8 mouse cellular contexts compared by ENCODE assay signal in genomic region chr7:110221586-110222481, GRCm38 (mm10). TPM values are rescaled to one million over a fixed set of nuclear protein-coding genes. Genes with fewer than 3 reads are reported as not detected.
DNase-seq lines count a peak whose midpoint lies in the region; ATAC-seq and TF ChIP-seq lines count a peak whose summit lies in the region.

Gene Swap70, plus strand, starts transcription at chr7:110221711.

- WGBS in forebrain, embryonic 13.5 days = under 1% methylated on average over 70 of the region's 73 CpGs
- under 1% methylated on average over 73 of the region's 73 CpGs for WGBS in large intestine, adult 2 months
- 1% methylated on average over 72 of the region's 73 CpGs for WGBS in liver, postnatal 0 days (ENCODE audit: insufficient replicate concordance)
- WGBS in neural tube, embryonic 14.5 days = under 1% methylated on average over 73 of the region's 73 CpGs

- peak; percentile 99 for TF ChIP-seq POLR2A in CH12.LX (IDR thresholded peaks at IDR 0.05; ENCODE audit: low read depth, low read length)

- no peak for TF ChIP-seq EP300 in CH12.LX (IDR thresholded peaks at IDR 0.05; ENCODE audit: low read length)
- TF ChIP-seq EP300 in liver, postnatal 0 days (IDR thresholded peaks at IDR 0.05; ENCODE audit: low read depth) = peak; percentile 9; the same call in 1 of the 2 replicates

- H3K27me3 ChIP-seq in CH12.LX (replicated peaks) = no peaks in the 10 kb centered on the region
- H3K27me3 ChIP-seq in forebrain, embryonic 13.5 days = no peaks in the 10 kb centered on the region
- H3K27me3 ChIP-seq in liver, postnatal 0 days (ENCODE audit: insufficient read depth, low read length) = no peaks in the 10 kb centered on the region
- no peaks in the 10 kb centered on the region for H3K27me3 ChIP-seq in neural tube, embryonic 14.5 days (ENCODE audit: control insufficient read depth, insufficient read depth, low read length)

- peaks cover 11 to 24% of the 10 kb centered on the region in 2 experiments for H3K36me3 ChIP-seq in CH12.LX (replicated peaks in 1 of 2; ENCODE audit: control insufficient read depth in 1 of 2, insufficient read depth in 1 of 2, low read length in 1 of 2)
- no peaks in the 10 kb centered on the region for H3K36me3 ChIP-seq in forebrain, embryonic 13.5 days (ENCODE audit: poor library complexity, severe bottlenecking)
- H3K36me3 ChIP-seq in liver, postnatal 0 days (replicated peaks; ENCODE audit: insufficient read depth, low read length) = no peaks in the 10 kb centered on the region
- no peaks in the 10 kb centered on the region for H3K36me3 ChIP-seq in neural tube, embryonic 14.5 days (ENCODE audit: control insufficient read depth, insufficient read depth, low read length)

- H3K9ac ChIP-seq in CH12.LX (ENCODE audit: insufficient read depth, low read depth) = peak within 1 kb of the TSS; percentile 97
- H3K9ac ChIP-seq in forebrain, embryonic 13.5 days = peak within 1 kb of the TSS; percentile 87
- peak within 1 kb of the TSS; percentile 91 for H3K9ac ChIP-seq in liver, postnatal 0 days (replicated peaks)
- peak within 1 kb of the TSS; percentile 79 for H3K9ac ChIP-seq in neural tube, embryonic 14.5 days (replicated peaks; ENCODE audit: low read depth, low read length)

- peak; percentile 98 for ATAC-seq in forebrain, embryonic 13.5 days
- ATAC-seq in liver, postnatal 0 days = peak; percentile 99
- peak; percentile 98 for ATAC-seq in neural tube, embryonic 14.5 days (ENCODE audit: low read depth)

- no peaks in the 10 kb centered on the region for H3K9me3 ChIP-seq in CH12.LX (replicated peaks; ENCODE audit: low read length)
- H3K9me3 ChIP-seq in forebrain, embryonic 13.5 days (replicated peaks) = no peaks in the 10 kb centered on the region
- H3K9me3 ChIP-seq in liver, postnatal 0 days (ENCODE audit: low read length) = no peaks in the 10 kb centered on the region
- no peaks in the 10 kb centered on the region for H3K9me3 ChIP-seq in neural tube, embryonic 14.5 days (ENCODE audit: control insufficient read depth, low read length)

- DNase-seq in CH12.LX (ENCODE audit: extremely low read depth) = peak; percentile 87
- peak; percentile 86 for DNase-seq in c-Kit-positive CD71-positive TER-119-positive erythroid progenitor cells, embryonic 14.5 days (ENCODE audit: low spot score)
- peak; percentile 90 to 92 for DNase-seq in heart, postnatal 10 days
- DNase-seq in large intestine, adult 2 months (ENCODE audit: low read depth, low spot score) = no peak
- DNase-seq in liver, postnatal 0 days = peak; percentile 94
- DNase-seq in testis, postnatal 10 days (ENCODE audit: low spot score) = peak; percentile 94

- dilution Hi-C loops in CH12.LX (cut with MboI; ENCODE audit: extremely low pct_ligation_motif_present, extremely low pct_unique_long_range_greater_than_20kb, low sequenced_read_pairs) = no loop called here

- TF ChIP-seq CTCF in CH12.LX (conservative IDR thresholded peaks at IDR 0.05 in 1 of 2, IDR thresholded peaks at IDR 0.05 in 1 of 2; ENCODE audit: low read depth in 2 of 2, low read length in 2 of 2) = peak in 1 of 2 experiments; percentile 31; a peak in 2 of 4 replicates
- TF ChIP-seq CTCF in liver, postnatal 0 days (IDR thresholded peaks at IDR 0.05; ENCODE audit: low read depth) = peak; percentile 63

- no peak; the same call in none of the 2 replicates for TF ChIP-seq RAD21 in CH12.LX (IDR thresholded peaks at IDR 0.05; ENCODE audit: low read depth, low read length)

- H3K4me1 ChIP-seq in CH12.LX (ENCODE audit: control insufficient read depth in 1 of 2, insufficient read depth in 2 of 2) = peaks cover 6 to 11% of the 10 kb centered on the region in 2 experiments; a peak in 3 of 4 replicates
- H3K4me1 ChIP-seq in forebrain, embryonic 13.5 days = peaks cover 12% of the 10 kb centered on the region
- H3K4me1 ChIP-seq in liver, postnatal 0 days (ENCODE audit: insufficient read depth) = peaks cover 16% of the 10 kb centered on the region
- 0 out of 2 replicates have a peak, but pooled peaks cover 3% of the 10 kb centered on the region for H3K4me1 ChIP-seq in neural tube, embryonic 14.5 days (ENCODE audit: control insufficient read depth, insufficient read depth, low read length)

- intact Hi-C loops in heart, postnatal 10 days (cut with DNase I) = loop anchor here (2.0 kb wide), 2 partner anchors 43 to 57 kb away; no protein-coding TSS in a partner anchor

- peak within 1 kb of the TSS; percentile 37 for H3K4me2 ChIP-seq in CH12.LX (ENCODE audit: insufficient read depth, low read depth, poor library complexity, severe bottlenecking)
- peak within 1 kb of the TSS; percentile 94 for H3K4me2 ChIP-seq in forebrain, embryonic 13.5 days
- H3K4me2 ChIP-seq in liver, postnatal 0 days (ENCODE audit: low read depth, low read length) = peak within 1 kb of the TSS; percentile 98
- H3K4me2 ChIP-seq in neural tube, embryonic 14.5 days (ENCODE audit: low read depth, low read length) = peak within 1 kb of the TSS; percentile 98

- peak within 1 kb of the TSS; percentile 86 for H3K27ac ChIP-seq in CH12.LX (ENCODE audit: insufficient read depth, low read depth)
- H3K27ac ChIP-seq in forebrain, embryonic 13.5 days = peak within 1 kb of the TSS; percentile 74
- H3K27ac ChIP-seq in liver, postnatal 0 days (ENCODE audit: low read depth) = peak within 1 kb of the TSS; percentile 85
- peak within 1 kb of the TSS; percentile 60 for H3K27ac ChIP-seq in neural tube, embryonic 14.5 days (ENCODE audit: low read depth, low read length)

- H3K4me3 ChIP-seq in CH12.LX (replicated peaks in 1 of 3; ENCODE audit: low read depth in 2 of 3, low read length in 2 of 3, poor library complexity in 1 of 3) = peak within 1 kb of the TSS; percentile 89 to 96 (median 91)
- H3K4me3 ChIP-seq in forebrain, embryonic 13.5 days = peak within 1 kb of the TSS; percentile 75
- H3K4me3 ChIP-seq in liver, postnatal 0 days (ENCODE audit: low read depth, low read length) = peak within 1 kb of the TSS; percentile 91
- peak within 1 kb of the TSS; percentile 71 for H3K4me3 ChIP-seq in neural tube, embryonic 14.5 days (ENCODE audit: low read depth, low read length)

- in situ Hi-C loops in CH12.LX (cut with MboI; ENCODE audit: low pct_ligation_motif_present, low pct_unique_long_range_greater_than_20kb, low sequenced_read_pairs) = no loop called here

- H3K79me2 ChIP-seq in CH12.LX (replicated peaks; ENCODE audit: control insufficient read depth, extremely low read depth, insufficient read depth, poor library complexity, severe bottlenecking) = peaks cover 45% of the 10 kb centered on the region

TF ChIP-seq in CH12.LX, 34 proteins besides CTCF, POLR2A, EP300 and RAD21 (continues in another document):
- peak; percentile 65; the same call in 1 of the 2 replicates for TF ChIP-seq BHLHE40 (IDR thresholded peaks at IDR 0.05; ENCODE audit: low read depth, low read length)
- TF ChIP-seq MAX (IDR thresholded peaks at IDR 0.05; ENCODE audit: low read length) = no peak; the same call in 1 of the 2 replicates
- peak; percentile 28; the same call in 1 of the 2 replicates for TF ChIP-seq NRF1 (IDR thresholded peaks at IDR 0.05; ENCODE audit: low read depth, low read length)
- TF ChIP-seq MXI1 (IDR thresholded peaks at IDR 0.05; ENCODE audit: low read depth, low read length) = peak; percentile 75; the same call in 1 of the 2 replicates
- peak; percentile 98 for TF ChIP-seq ZMIZ1 (IDR thresholded peaks at IDR 0.05; ENCODE audit: low read depth, low read length)
- TF ChIP-seq TBP (conservative IDR thresholded peaks at IDR 0.05; ENCODE audit: low read depth, low read length) = peak; percentile 90
- TF ChIP-seq SMC3 (IDR thresholded peaks at IDR 0.05; ENCODE audit: low read depth, low read length) = peak; percentile 20; the same call in 1 of the 2 replicates
- TF ChIP-seq CHD2 (IDR thresholded peaks at IDR 0.05; ENCODE audit: low read length) = no peak
- no peak; the same call in 1 of the 2 replicates for TF ChIP-seq CHD1 (IDR thresholded peaks at IDR 0.05; ENCODE audit: low read depth, low read length)
- TF ChIP-seq MAFK (IDR thresholded peaks at IDR 0.05; ENCODE audit: insufficient replicate concordance, low read length) = no peak
- TF ChIP-seq JUN (IDR thresholded peaks at IDR 0.05; ENCODE audit: insufficient read depth, low read depth, low read length) = no peak
- TF ChIP-seq KAT2A (IDR thresholded peaks at IDR 0.05; ENCODE audit: insufficient replicate concordance, low read length) = no peak
- TF ChIP-seq PAX5 (IDR thresholded peaks at IDR 0.05; ENCODE audit: low read length) = no peak
- TF ChIP-seq GABPA (IDR thresholded peaks at IDR 0.05; ENCODE audit: insufficient replicate concordance, low read depth, low read length) = no peak
- no peak for TF ChIP-seq HCFC1 (IDR thresholded peaks at IDR 0.05; ENCODE audit: low read depth, low read length)
- no peak for TF ChIP-seq E2F4 (IDR thresholded peaks at IDR 0.05; ENCODE audit: insufficient replicate concordance, low read depth, low read length)
- 0 out of 2 replicates have a peak, but pooled peaks have one; percentile 16 for TF ChIP-seq MYC (IDR thresholded peaks at IDR 0.05; ENCODE audit: low read depth, low read length)
- peak; percentile 81 for TF ChIP-seq USF2 (conservative IDR thresholded peaks at IDR 0.05; ENCODE audit: low read depth, low read length)
- TF ChIP-seq SIN3A (IDR thresholded peaks at IDR 0.05; ENCODE audit: low read length) = no peak; the same call in 1 of the 2 replicates
- TF ChIP-seq MEF2A (IDR thresholded peaks at IDR 0.05; ENCODE audit: borderline replicate concordance, low read depth, low read length) = 0 out of 2 replicates have a peak, but pooled peaks have one; percentile 50
- peak; percentile 91 for TF ChIP-seq USF1 (IDR thresholded peaks at IDR 0.05; ENCODE audit: low read depth, low read length)
- TF ChIP-seq TCF12 (IDR thresholded peaks at IDR 0.05; ENCODE audit: low read depth, low read length) = peak; percentile 95
- no peak; the same call in 1 of the 2 replicates for TF ChIP-seq ETS1 (conservative IDR thresholded peaks at IDR 0.05; ENCODE audit: low read depth, low read length)
- TF ChIP-seq ZC3H11A (IDR thresholded peaks at IDR 0.05; ENCODE audit: low read depth, low read length) = no peak
- peak; percentile 94 for TF ChIP-seq POLR2AphosphoS2 (IDR thresholded peaks at IDR 0.05; ENCODE audit: low read depth, low read length)
- peak; percentile 15; the same call in 1 of the 2 replicates for TF ChIP-seq MAZ (IDR thresholded peaks at IDR 0.05; ENCODE audit: low read depth, low read length)

RNA-seq across cellular contexts. Expression of gene Swap70, which starts in this region (rescaled TPM):
- 296 and 297 TPM in 2 replicates for total RNA-seq in CH12.LX (2012; rRNA removed)
- 398 and 409 TPM in 2 replicates for total RNA-seq in CH12.LX (2014; rRNA removed)
- polyA plus RNA-seq in CH12.LX (2012; ENCODE audit: insufficient read length, low read depth) = 370 and 388 TPM in 2 replicates
- 14.3 and 16.3 TPM in 2 replicates for polyA plus RNA-seq in forebrain, embryonic 13.5 days (2015; fragmentation: Nextera tagmentation; extraction: Ambion mirVana)
- 10 to 100 TPM; 19.8 to 21.5 TPM for total RNA-seq in heart, postnatal 10 days (2021)
- 15.2 and 16.2 TPM in 2 replicates for polyA plus RNA-seq in large intestine, adult 2 months (2012; rRNA removed)
- polyA plus RNA-seq in liver, postnatal 0 days (2015; fragmentation: Nextera tagmentation; extraction: Ambion mirVana) = 5.2 and 7.2 TPM in 2 replicates
- 7.4 and 11.5 TPM in 2 replicates for polyA plus RNA-seq in neural tube, embryonic 14.5 days (2014; fragmentation: Nextera tagmentation; extraction: Ambion mirVana)

Comparison
In these comparisons a context has a peak if more than half of its experiments do, and no peak if none do; other contexts are left out.
1. RNA of gene Swap70 (total RNA-seq): 296 to 409 TPM in CH12.LX; 19.8 to 21.5 TPM in heart, postnatal 10 days; every median in the first group is over 10 times any median in the second.
2. RNA of gene Swap70 (polyA plus RNA-seq): 370 to 388 TPM in CH12.LX; 15.2 to 16.2 TPM in large intestine, adult 2 months, 14.3 to 16.3 TPM in forebrain, embryonic 13.5 days, 7.4 to 11.5 TPM in neural tube, embryonic 14.5 days and 5.2 to 7.2 TPM in liver, postnatal 0 days; every median in the first group is over 10 times any median in the second.
3. H3K4me2 ChIP-seq: peak in every context shown above with its lines; median percentile 98 in liver, postnatal 0 days; 98 in neural tube, embryonic 14.5 days; 94 in forebrain, embryonic 13.5 days; 37 in CH12.LX.
4. Peak in every context shown above with its lines, with median percentiles within 50 percentile points of each other: H3K27ac ChIP-seq, H3K4me3 ChIP-seq, H3K9ac ChIP-seq and ATAC-seq.